Mouse (Mus musculus): ENCODE data around the gene Abhd2. TPM values are rescaled to one million over a fixed set of nuclear protein-coding genes. Genes with fewer than 3 reads are reported as not detected.

The Abhd2 gene
- total RNA-seq (2022): 1 to 10 TPM; 2.7 to 4.5 (median 4.0) TPM

GRCm38 (mm10) chr7:79272789-79273718 lies at the start of gene Abhd2:
Gene Abhd2 (plus strand): TSS chr7:79273199.
- peak; percentile 99 to 100 for DNase-seq (ENCODE audit: low spot score in 2 of 2)

- no peak for DNase-seq (ENCODE audit: low spot score in 2 of 2)
These were observed 47.5 kb upstream of the Abhd2 start for GRCm38 (mm10) chr7:79225477-79225876.

GRCm38 (mm10) chr7:79226172-79226571 lies 46.8 kb upstream of the Abhd2 start:
- DNase-seq (ENCODE audit: low spot score in 2 of 2): no peak

- DNase-seq (ENCODE audit: low spot score in 2 of 2): no peak
These were observed 46.0 kb upstream of the Abhd2 start for GRCm38 (mm10) chr7:79226834-79227486.

DNA sequence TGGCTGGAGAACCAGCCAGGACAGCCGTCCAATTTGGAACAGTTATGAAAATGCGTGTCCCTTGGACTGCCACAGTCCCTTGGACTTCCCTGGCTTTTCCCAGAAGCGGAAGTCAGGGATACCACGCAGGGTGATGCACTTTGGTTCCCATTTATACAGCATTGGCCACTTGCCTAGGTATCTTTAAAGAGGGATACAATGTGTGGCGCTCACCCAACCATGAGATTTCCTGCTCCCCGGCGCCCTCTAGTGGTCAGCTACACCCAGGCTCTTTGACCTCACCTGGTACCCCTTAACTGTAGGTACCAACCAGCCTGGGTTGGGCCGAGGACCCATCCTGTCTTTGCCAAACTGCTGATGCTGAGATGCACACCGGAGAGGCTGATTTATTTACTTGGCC lies 44.5 kb upstream of the Abhd2 start:
- peak; percentile 49 to 51 for DNase-seq (ENCODE audit: low spot score in 2 of 2)

GRCm38 (mm10) chr7:79231577-79231976 lies 41.4 kb upstream of the Abhd2 start:
- DNase-seq (ENCODE audit: low spot score in 2 of 2): no peak

GRCm38 (mm10) chr7:79232048-79232447 lies 41.0 kb upstream of the Abhd2 start:
- no peak for DNase-seq (ENCODE audit: low spot score in 2 of 2)

- DNase-seq (ENCODE audit: low spot score in 2 of 2): no peak
These were observed 34.3 kb upstream of the Abhd2 start for GRCm38 (mm10) chr7:79238741-79239140.

- DNase-seq (ENCODE audit: low spot score in 2 of 2): no peak
These were observed 30.9 kb upstream of the Abhd2 start for GRCm38 (mm10) chr7:79241931-79242625.

GRCm38 (mm10) chr7:79243236-79243635 lies 29.8 kb upstream of the Abhd2 start:
- DNase-seq (ENCODE audit: low spot score in 2 of 2): no peak

- DNase-seq (ENCODE audit: low spot score in 2 of 2): peak; percentile 39 to 45
These were observed 26.8 kb upstream of the Abhd2 start for GRCm38 (mm10) chr7:79246039-79246670.

- no peak for DNase-seq (ENCODE audit: low spot score in 2 of 2)
These were observed 25.6 kb upstream of the Abhd2 start for GRCm38 (mm10) chr7:79247408-79247807.

- no peak for DNase-seq (ENCODE audit: low spot score in 2 of 2)
These were observed 25.1 kb upstream of the Abhd2 start for GRCm38 (mm10) chr7:79247881-79248389.

- DNase-seq (ENCODE audit: low spot score in 2 of 2): no peak
These were observed 23.4 kb upstream of the Abhd2 start for GRCm38 (mm10) chr7:79249581-79249980.

- no peak for DNase-seq (ENCODE audit: low spot score in 2 of 2)
These were observed 18.6 kb upstream of the Abhd2 start for GRCm38 (mm10) chr7:79254248-79254888.

DNA sequence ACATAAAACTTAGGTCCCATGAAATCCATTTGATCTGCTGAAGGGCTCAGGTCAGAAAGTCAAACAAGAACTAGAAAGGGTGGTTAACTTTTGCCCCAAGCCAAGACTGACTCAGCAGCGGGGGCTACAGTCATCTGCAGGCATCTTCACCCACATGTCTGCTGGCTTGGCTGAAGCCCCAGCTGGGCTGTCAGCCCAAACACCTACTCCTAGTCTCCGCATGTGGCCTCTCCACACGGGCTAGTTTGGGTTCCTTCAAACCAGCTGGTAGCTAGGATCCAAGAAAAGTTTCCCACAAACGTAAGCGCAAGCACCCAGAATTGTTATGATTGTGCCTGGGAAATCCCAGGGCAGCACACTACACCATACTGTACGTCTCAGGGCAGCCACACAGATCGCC lies 17.6 kb upstream of the Abhd2 start:
- DNase-seq (ENCODE audit: low spot score in 2 of 2): no peak

- no peak for DNase-seq (ENCODE audit: low spot score in 2 of 2)
These were observed 17.2 kb upstream of the Abhd2 start for GRCm38 (mm10) chr7:79255752-79256151.

- no peak for DNase-seq (ENCODE audit: low spot score in 2 of 2)
These were observed 16.3 kb upstream of the Abhd2 start for GRCm38 (mm10) chr7:79256716-79257115.

GRCm38 (mm10) chr7:79258981-79259542 lies 13.9 kb upstream of the Abhd2 start:
- no peak for DNase-seq (ENCODE audit: low spot score in 2 of 2)

DNA sequence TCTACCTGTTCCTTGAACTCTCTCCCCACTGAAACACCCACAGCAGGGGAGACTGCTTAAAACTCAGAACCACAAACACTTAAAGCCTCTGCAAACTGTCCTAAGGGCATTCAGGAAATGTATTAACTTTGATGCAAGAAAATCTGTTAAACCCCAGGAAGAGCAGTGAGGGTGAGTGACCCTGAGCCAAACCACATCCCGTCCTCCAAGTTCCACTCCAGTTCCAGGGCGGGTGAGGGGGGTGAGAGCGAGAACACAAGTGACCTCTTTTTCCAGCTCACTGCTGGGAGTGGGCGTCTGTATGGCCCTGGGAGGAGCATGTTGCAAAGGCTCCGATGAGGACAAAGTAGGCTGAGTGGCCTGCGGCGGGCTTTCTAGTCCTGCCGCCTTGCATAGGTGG lies 10.5 kb upstream of the Abhd2 start:
- no peak for DNase-seq (ENCODE audit: low spot score in 2 of 2)
